Mouse (Mus musculus): Measurements from ENCODE around the gene Chga. TPM values are rescaled to one million over a fixed set of nuclear protein-coding genes. Genes with fewer than 3 reads are reported as not detected.

The Chga gene
- polyA plus RNA-seq, 1 experiment from 2014 or later: 30.2 TPM

DNA sequence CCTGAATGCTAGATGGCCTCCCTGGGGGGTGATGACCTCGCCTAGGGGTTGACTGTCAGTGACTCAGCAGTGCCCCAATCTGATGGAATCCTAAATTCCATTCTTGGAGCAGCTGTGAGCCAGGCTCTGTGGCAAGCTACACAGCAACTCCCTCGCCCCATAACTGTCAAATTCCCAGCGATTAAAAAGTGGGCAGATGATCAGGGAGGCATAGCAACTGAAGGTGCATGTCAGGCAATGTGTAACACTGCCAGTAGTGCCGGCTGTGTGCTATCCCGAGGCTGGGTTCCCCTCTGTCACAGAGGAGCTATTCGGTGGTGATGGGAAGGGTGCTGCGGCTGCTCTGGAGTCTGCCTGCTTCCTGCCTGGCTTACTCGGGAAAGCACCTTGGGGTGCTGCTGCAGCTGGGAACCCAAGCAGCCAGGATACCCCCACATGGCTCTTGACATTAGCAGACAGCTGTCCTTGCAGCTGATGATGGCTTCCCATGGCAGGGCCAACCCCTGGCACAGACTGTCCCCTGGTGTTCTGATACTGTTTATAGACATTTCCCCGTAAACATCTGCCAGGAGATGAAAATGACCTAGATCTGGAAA lies 31.6 kb downstream of the Chga start:
- Histone ChIP-seq H3K9me3 (replicated peaks) (no peaks in the 10 kb centered on the region), H3K27me3 (no peaks in the 10 kb centered on the region), H3K27ac (no peak overlapping the region), H3K4me1 (peaks cover 14% of the 10 kb centered on the region), H3K9ac (no peak overlapping the region), H3K4me3 (replicated peaks) (no peak overlapping the region), H3K4me2 (no peak overlapping the region), H3K36me3 (peaks cover 14% of the 10 kb centered on the region; the same call in 1 of the 2 replicates)
- 79% methylated on average over 9 of the region's 9 CpGs for WGBS
- no peak for ATAC-seq (replicated peaks; ENCODE audit: low FRiP score)

DNA sequence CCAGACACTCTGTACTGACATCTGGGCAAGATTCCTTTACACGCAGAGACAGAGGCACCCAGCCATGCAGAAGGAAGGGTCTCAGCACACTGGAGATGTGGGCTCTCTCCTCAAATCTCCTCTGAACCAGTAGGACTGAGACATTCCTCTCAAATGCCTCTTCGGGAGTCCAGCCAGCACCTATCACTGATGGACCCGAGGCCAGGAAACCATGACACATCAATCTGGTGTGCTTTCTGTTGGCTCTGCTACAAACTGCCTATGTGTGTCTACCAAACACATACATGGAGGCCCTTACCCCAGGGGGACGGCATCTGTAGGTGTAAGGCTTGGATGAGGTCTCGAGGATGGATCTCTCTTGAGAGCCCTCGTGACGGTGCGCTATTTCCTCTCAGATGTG lies 32.3 kb downstream of the Chga start:
- WGBS: 88% methylated on average over 8 of the region's 8 CpGs
- no peak overlapping the region for H3K9ac ChIP-seq
- no peaks in the 10 kb centered on the region for H3K9me3 ChIP-seq (replicated peaks)
- H3K36me3 ChIP-seq: peaks cover 14% of the 10 kb centered on the region; the same call in 1 of the 2 replicates
- ATAC-seq (replicated peaks; ENCODE audit: low FRiP score): no peak
- no peak overlapping the region for H3K27ac ChIP-seq
- no peaks in the 10 kb centered on the region for H3K27me3 ChIP-seq
- H3K4me3 ChIP-seq (replicated peaks): no peak overlapping the region
- peaks cover 17% of the 10 kb centered on the region for H3K4me1 ChIP-seq
- no peak overlapping the region for H3K4me2 ChIP-seq

DNA sequence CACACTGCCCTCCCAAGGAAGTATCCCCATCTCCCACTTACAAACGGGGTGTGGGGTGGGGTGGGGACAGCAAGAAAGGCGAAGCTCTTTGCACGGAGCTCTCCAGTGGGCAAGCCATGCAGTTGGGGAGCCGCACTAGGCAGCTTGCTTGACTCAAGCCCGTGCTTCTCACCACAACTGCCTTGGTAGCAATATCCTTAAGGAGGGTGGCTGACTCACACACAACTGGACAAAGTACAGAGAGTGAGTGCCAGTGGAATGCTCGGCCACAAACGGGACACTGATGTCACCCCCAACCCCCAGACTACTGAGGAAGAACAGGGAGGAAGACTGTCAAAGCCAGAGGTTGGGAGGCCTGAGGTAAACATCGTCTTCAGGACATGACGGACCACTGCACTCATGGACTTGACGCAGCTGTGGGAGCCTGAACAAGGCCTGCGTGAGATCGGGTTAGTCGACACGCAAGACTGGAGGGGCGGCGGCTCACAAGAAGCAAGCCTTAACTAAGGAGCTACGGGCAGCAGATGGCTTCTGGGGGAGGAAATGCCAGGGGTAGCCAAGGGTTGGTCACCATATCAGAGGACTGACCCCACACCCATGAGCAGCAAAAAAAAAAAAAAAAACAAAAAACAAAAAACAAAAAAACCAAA lies 36.1 kb downstream of the Chga start:
- Histone ChIP-seq H3K27me3 (no peaks in the 10 kb centered on the region), H3K9ac (no peak overlapping the region), H3K4me2 (no peak overlapping the region), H3K9me3 (replicated peaks) (no peaks in the 10 kb centered on the region), H3K4me3 (replicated peaks) (no peak overlapping the region), H3K27ac (peak overlapping the region; percentile 24), H3K4me1 (peaks cover 49% of the 10 kb centered on the region), H3K36me3 (peaks cover 4% of the 10 kb centered on the region; the same call in 1 of the 2 replicates)
- no peak; the same call in 1 of the 2 replicates for ATAC-seq (replicated peaks; ENCODE audit: low FRiP score)
- WGBS: 63% methylated on average over 17 of the region's 17 CpGs

DNA sequence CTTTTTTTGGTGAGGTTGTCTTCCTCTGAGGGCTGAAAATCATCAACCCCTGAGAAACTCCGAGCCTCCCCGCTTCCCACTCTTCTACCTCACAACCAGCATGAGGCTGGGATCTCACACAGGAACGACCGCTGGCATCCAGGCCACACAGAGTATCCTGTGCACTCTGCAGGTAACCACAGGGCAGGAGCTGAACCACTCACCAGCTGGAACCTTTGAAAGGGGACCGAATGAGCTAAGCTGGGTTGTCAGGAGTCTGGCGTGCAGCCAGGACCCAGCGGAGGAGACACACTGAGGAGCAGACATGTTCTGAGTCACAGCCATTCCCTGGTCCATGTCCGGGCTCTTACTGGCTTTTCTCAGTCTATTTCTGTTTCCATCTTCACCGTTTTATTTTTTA lies 38.9 kb downstream of the Chga start:
- peak overlapping the region; percentile 62 for H3K27ac ChIP-seq
- 48% methylated on average over 9 of the region's 9 CpGs for WGBS
- H3K4me1 ChIP-seq: peaks cover 67% of the 10 kb centered on the region
- no peaks in the 10 kb centered on the region for H3K9me3 ChIP-seq (replicated peaks)
- H3K36me3 ChIP-seq: 0 out of 2 replicates have a peak, but pooled peaks cover 4% of the 10 kb centered on the region
- no peak for ATAC-seq (replicated peaks; ENCODE audit: low FRiP score)
- H3K4me2 ChIP-seq: no peak overlapping the region
- no peak overlapping the region for H3K9ac ChIP-seq
- no peak overlapping the region for H3K4me3 ChIP-seq (replicated peaks)
- H3K27me3 ChIP-seq: no peaks in the 10 kb centered on the region

DNA sequence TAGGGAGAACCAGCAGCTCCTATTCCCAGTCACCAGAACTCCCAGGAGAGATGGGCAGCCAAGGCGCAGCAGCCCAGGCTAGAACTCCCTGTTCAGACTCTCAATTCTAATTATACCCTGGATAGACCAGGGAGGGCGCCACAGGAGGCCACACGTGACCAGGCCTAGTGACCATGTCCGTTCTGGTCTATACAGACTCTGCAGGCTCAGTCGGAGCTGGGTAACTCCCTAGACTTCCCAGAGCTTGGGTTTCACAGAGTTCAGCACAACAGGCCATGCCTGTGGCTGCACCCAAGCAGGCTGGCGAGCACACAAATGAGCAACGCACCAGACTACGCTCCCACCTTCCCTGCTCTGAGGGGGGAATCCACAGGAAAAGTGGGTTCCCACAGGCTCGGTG lies 39.9 kb downstream of the Chga start:
- Histone ChIP-seq H3K4me1 (peaks cover 74% of the 10 kb centered on the region), H3K36me3 (0 out of 2 replicates have a peak, but pooled peaks cover 4% of the 10 kb centered on the region), H3K27ac (peak overlapping the region; percentile 66), H3K4me3 (replicated peaks) (no peak overlapping the region), H3K9me3 (replicated peaks) (no peaks in the 10 kb centered on the region), H3K9ac (no peak overlapping the region), H3K4me2 (no peak overlapping the region), H3K27me3 (no peaks in the 10 kb centered on the region)
- peak; percentile 64 for ATAC-seq (replicated peaks; ENCODE audit: low FRiP score)
- WGBS: 46% methylated on average over 9 of the region's 9 CpGs

DNA sequence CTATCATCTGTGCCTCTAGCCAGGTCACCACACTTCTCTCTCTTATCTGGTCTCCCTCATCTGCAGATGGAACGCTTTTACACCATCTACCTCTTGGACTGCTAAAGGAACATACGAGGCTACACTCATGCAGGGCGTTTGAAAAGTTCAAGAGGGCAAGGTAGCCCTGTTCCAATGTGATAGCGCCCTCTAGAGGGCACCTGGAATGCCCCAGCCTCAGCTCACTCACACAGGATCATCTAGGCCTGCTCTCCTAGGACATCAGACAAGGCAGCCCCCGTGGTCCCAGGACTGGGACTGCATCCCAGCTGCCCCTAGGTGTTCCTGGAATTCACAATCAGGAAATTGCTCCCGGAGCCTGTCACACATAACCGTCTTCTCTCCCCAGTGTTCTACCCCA lies 41.6 kb downstream of the Chga start:
- H3K4me2 ChIP-seq: no peak overlapping the region
- H3K4me3 ChIP-seq (replicated peaks): no peak overlapping the region
- WGBS: 74% methylated on average over 7 of the region's 7 CpGs
- ATAC-seq (replicated peaks; ENCODE audit: low FRiP score): no peak
- 0 out of 2 replicates have a peak, but pooled peaks cover 4% of the 10 kb centered on the region for H3K36me3 ChIP-seq
- no peaks in the 10 kb centered on the region for H3K27me3 ChIP-seq
- H3K27ac ChIP-seq: no peak overlapping the region
- H3K9me3 ChIP-seq (replicated peaks): no peaks in the 10 kb centered on the region
- H3K4me1 ChIP-seq: peaks cover 77% of the 10 kb centered on the region
- H3K9ac ChIP-seq: no peak overlapping the region

DNA sequence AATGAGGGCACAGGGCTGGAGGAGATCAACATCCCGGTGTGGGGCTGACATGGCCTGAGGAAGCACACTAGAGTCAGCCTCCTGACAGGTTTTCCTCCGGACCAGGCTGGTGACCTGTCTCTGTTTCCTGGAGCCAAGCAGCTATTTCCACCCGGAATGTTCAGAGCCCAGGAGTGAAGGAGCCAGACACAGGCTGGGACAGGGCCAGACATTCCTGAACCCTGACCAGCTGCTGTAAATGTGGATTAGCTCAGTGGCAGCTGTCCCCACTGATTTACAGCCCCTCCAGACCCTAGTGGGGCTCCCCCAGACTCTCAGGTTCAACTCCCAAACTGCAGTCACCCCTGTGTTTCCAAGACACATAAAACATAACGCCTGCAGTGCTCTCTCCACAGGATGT lies 42.7 kb downstream of the Chga start:
- Histone ChIP-seq H3K36me3 (0 out of 2 replicates have a peak, but pooled peaks cover 4% of the 10 kb centered on the region), H3K9me3 (replicated peaks) (no peaks in the 10 kb centered on the region), H3K9ac (no peak overlapping the region), H3K4me1 (peaks cover 85% of the 10 kb centered on the region), H3K27ac (peak overlapping the region; percentile 66), H3K4me2 (no peak overlapping the region), H3K27me3 (no peaks in the 10 kb centered on the region), H3K4me3 (replicated peaks) (no peak overlapping the region)
- WGBS: 17% methylated on average over 4 of the region's 4 CpGs
- peak; percentile 67 for ATAC-seq (replicated peaks; ENCODE audit: low FRiP score)

DNA sequence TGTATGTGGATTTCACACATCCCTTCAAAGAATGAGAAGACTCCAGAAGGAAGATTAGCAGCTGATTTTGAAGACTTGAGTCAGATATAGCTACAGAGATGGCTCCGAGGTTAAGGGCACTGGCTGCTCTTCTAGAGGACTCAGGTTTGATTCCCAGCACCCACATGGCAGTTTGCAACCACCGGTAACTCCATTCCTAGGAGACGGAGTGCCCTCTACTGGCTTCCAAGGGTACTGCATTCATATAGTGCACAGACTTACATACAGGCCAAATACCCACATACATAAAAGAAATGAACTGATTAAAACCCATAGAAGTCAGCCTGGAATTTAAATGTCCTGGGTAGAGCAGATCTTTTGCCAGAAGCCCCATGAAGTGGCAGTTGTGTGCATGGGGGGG lies 43.8 kb downstream of the Chga start:
- Histone ChIP-seq H3K4me1 (peaks cover 80% of the 10 kb centered on the region), H3K4me3 (replicated peaks) (no peak overlapping the region), H3K36me3 (0 out of 2 replicates have a peak, but pooled peaks cover 4% of the 10 kb centered on the region), H3K4me2 (no peak overlapping the region), H3K27ac (peak overlapping the region; percentile 66; the same call in 1 of the 2 replicates), H3K9ac (no peak overlapping the region), H3K27me3 (no peaks in the 10 kb centered on the region), H3K9me3 (replicated peaks) (no peaks in the 10 kb centered on the region)
- ATAC-seq (replicated peaks; ENCODE audit: low FRiP score): no peak
- WGBS: 96% methylated on average over 3 of the region's 3 CpGs

DNA sequence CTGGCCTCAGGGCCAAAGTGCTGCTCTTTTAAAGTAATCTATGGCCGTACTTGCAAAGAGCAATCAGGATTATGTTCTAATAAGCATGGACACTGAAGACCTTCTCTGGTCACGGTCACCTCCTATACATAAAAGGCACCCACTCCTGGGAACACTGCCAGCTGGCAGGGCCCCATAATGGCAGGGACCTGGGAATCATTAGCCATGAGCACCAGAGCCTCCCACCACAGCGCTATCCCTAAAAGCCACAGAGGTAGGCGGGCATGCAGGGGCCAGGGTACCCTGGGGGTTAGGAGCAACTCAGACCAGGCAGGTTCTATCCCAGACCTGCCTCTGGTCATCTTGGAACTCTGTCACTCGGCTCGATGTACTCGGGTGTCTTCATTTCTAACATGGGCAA lies 45.0 kb downstream of the Chga start:
- no peaks in the 10 kb centered on the region for H3K27me3 ChIP-seq
- ATAC-seq (replicated peaks; ENCODE audit: low FRiP score): peak; percentile 42
- H3K4me2 ChIP-seq: 0 out of 2 replicates have a peak overlapping the region, but pooled peaks have one; percentile 3
- peaks cover 67% of the 10 kb centered on the region for H3K4me1 ChIP-seq
- peak overlapping the region; percentile 84 for H3K27ac ChIP-seq
- no peak overlapping the region for H3K4me3 ChIP-seq (replicated peaks)
- H3K9me3 ChIP-seq (replicated peaks): no peaks in the 10 kb centered on the region
- WGBS: 58% methylated on average over 7 of the region's 7 CpGs
- H3K9ac ChIP-seq: no peak overlapping the region
- 0 out of 2 replicates have a peak, but pooled peaks cover 9% of the 10 kb centered on the region for H3K36me3 ChIP-seq

DNA sequence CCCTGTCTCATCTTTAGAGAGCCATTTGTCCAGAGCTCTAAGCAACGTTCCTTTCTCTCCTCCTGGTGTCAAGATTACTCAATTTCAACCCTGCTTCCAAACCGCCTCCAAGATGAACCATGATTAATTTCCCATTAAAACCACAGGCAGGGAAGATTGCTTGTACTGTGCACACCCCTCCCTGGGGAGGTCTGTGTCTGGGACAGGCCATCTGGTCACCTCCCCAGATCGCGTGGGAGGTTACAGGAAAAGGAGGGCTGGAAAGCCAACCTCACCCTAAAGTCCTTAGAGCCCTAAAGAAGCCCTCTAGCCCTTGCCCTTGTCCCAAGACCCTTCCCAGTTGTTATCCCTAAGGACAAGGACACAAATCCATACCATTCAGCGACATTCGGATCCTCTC lies 45.6 kb downstream of the Chga start:
- peaks cover 62% of the 10 kb centered on the region for H3K4me1 ChIP-seq
- 0 out of 2 replicates have a peak, but pooled peaks cover 9% of the 10 kb centered on the region for H3K36me3 ChIP-seq
- H3K4me3 ChIP-seq (replicated peaks): no peak overlapping the region
- 0 out of 2 replicates have a peak overlapping the region, but pooled peaks have one; percentile 84 for H3K27ac ChIP-seq
- H3K4me2 ChIP-seq: no peak overlapping the region
- peak; percentile 1; the same call in 1 of the 2 replicates for ATAC-seq (replicated peaks; ENCODE audit: low FRiP score)
- H3K27me3 ChIP-seq: no peaks in the 10 kb centered on the region
- no peaks in the 10 kb centered on the region for H3K9me3 ChIP-seq (replicated peaks)
- no peak overlapping the region for H3K9ac ChIP-seq
- WGBS: 30% methylated on average over 6 of the region's 6 CpGs

DNA sequence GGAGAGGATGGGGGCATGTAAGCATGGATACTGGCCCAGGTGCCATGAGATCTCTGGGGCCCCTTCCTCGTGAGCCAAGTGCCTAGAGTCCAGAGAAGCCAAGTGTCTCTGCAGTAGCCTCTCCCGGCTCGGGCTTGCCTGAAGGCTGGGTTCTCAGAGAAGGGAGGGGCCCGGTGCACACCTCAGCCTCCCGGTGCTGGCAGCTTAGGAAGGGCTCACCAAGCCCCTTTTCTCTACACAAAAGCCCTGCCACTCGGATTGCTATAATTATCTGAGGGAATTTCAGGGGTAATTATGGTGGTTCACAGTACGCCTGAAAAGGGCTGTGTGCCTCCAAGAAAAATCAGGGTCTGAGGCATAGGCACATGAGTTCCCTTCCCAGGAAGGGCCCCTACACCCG lies 47.1 kb downstream of the Chga start:
- no peak overlapping the region for H3K4me3 ChIP-seq (replicated peaks)

DNA sequence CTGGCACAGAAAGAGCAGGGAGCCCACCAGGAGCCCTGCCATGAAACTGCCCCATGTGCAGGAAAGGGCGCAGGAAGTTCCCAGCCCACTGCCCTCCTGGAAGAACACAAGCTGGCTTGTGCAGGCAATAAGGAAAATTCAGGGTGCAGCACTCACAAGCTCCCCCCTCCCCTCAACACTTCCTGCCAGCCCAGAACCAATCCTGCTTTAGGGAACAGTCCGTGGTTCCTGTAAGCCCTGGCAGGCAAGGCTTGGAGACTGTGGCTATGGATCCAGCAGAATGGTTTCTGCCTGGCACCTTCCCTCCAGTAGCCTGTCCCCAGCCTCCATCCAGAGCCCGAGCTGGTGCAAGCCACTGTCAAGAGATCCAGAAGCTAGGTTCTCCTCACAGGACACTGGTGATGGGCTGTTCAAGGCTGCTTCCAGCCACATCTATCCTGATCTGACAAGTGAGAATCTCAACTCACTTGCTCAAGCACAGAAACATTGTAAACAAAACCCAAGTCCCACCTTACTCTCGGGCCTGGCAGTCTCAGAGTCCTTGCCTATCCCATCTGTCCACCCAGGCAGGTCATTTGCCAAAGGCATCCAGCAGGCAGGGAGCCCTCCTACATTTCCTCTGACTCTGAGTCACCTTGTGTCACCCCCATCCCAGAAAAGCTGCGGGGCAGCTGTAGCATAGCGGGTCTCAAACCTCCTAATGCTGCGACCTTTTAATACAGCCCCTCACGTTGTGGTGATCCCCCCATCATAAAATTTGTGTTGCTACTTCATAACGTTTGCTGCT lies 47.7 kb downstream of the Chga start:
- H3K4me1 ChIP-seq: peaks cover 45% of the 10 kb centered on the region
- no peaks in the 10 kb centered on the region for H3K27me3 ChIP-seq
- H3K9ac ChIP-seq: no peak overlapping the region
- H3K27ac ChIP-seq: peak overlapping the region; percentile 39; the same call in 1 of the 2 replicates
- H3K4me3 ChIP-seq (replicated peaks): no peak overlapping the region
- 0 out of 2 replicates have a peak, but pooled peaks cover 9% of the 10 kb centered on the region for H3K36me3 ChIP-seq
- WGBS: 70% methylated on average over 9 of the region's 9 CpGs
- no peaks in the 10 kb centered on the region for H3K9me3 ChIP-seq (replicated peaks)
- ATAC-seq (replicated peaks; ENCODE audit: low FRiP score): no peak
- H3K4me2 ChIP-seq: no peak overlapping the region

More for the DNA sequence above, 47.1 kb downstream of the Chga start:
- Histone ChIP-seq H3K27ac (peak overlapping the region; percentile 39; the same call in 1 of the 2 replicates), H3K9ac (no peak overlapping the region), H3K27me3 (no peaks in the 10 kb centered on the region), H3K4me2 (no peak overlapping the region), H3K4me1 (peaks cover 51% of the 10 kb centered on the region), H3K36me3 (0 out of 2 replicates have a peak, but pooled peaks cover 9% of the 10 kb centered on the region), H3K9me3 (replicated peaks) (no peaks in the 10 kb centered on the region)
- 38% methylated on average over 8 of the region's 8 CpGs for WGBS
- no peak for ATAC-seq (replicated peaks; ENCODE audit: low FRiP score)
